Mouse (Mus musculus) embryonic stem cell, embryonic (primary cell): ENCODE data around the gene P2rx4.

Experiments used
- CTCF ChIA-PET, 4 experiments: fragments of 300-600 bp in 2 of 4; fragments of 350-600 bp in 2 of 4; sonication (Branson Sonifier 250); formaldehyde crosslinking; loops; one replicate each; lab custom pipeline; 2022; ENCODE audit warnings: inconsistent platforms in 2 of 4; lab: Charles Lee
- POLR2A ChIA-PET, 4 experiments: fragments of 300-600 bp in 2 of 4; fragments of 350-600 bp in 2 of 4; sonication (Branson Sonifier 250); formaldehyde crosslinking; loops; one replicate each; lab custom pipeline; 2022; ENCODE audit warnings: antibody characterized with exemption in 4 of 4, inconsistent platforms in 1 of 4; lab: Charles Lee

The P2rx4 gene

DNA sequence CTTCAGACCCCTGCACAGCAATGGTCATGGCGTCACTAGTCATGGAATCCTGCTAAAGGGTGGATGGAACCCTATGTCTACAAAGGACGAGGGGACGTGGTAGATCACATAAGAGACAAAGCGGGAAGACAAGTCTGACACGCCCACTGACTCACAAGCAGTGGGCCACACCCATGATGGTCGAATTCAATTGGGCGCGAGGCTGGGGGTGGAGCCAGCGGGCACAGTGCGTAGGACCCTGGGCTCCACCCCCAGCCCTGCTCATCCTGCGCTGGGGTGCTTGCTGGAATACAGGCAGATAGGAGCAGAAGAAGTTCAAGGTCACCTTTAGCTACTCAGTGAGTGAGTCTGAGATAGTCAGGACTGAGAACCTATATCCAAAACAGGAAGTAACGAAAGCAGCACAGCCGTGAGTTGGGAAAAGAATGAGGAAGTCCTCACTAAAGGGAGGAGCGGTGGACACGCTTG, 61.8 kb downstream of the P2rx4 start:
- CTCF ChIA-PET = interaction anchor here in 2 of 4 experiments (0.6 to 1.4 kb wide), 5 partner anchors 13 to 280 kb away, joined by 3 to 4 read pairs (median 4); partner anchors contain the start of gene Orai1 (in 1 of the 2)
- POLR2A ChIA-PET = interaction anchor here in 3 of 4 experiments (0.6 to 3.9 kb wide), 27 partner anchors 8 to 415 kb away, joined by 3 to 16 read pairs (median 4); partner anchors contain the start of genes Anapc5 (in 2 of the 3), Orai1 (in 1 of the 3), Rad9b (in 1 of the 3) and Vps29 (in 1 of the 3)

GRCm38 (mm10) chr5:122770304-122770703, 63.0 kb downstream of the P2rx4 start:
- CTCF ChIA-PET = interaction anchor here in 3 of 4 experiments (0.6 to 1.7 kb wide), 6 partner anchors 8 to 482 kb away, joined by 3 to 6 read pairs (median 4); partner anchors contain the start of gene Wdr66 (in 1 of the 3)
- POLR2A ChIA-PET = interaction anchor here in 3 of 4 experiments (0.6 to 3.9 kb wide), 24 partner anchors 9 to 416 kb away, joined by 3 to 16 read pairs (median 4); partner anchors contain the start of genes P2rx4 (in 1 of the 3), Rad9b (in 1 of the 3), Rnf34 (in 1 of the 3) and Vps29 (in 1 of the 3)

- CTCF ChIA-PET = interaction anchor here in 3 of 4 experiments (0.6 to 1.7 kb wide), 5 partner anchors 9 to 261 kb away, joined by 3 to 6 read pairs (median 3); no protein-coding TSS in a partner anchor
These were observed 63.5 kb downstream of the P2rx4 start for GRCm38 (mm10) chr5:122770806-122771261.

DNA sequence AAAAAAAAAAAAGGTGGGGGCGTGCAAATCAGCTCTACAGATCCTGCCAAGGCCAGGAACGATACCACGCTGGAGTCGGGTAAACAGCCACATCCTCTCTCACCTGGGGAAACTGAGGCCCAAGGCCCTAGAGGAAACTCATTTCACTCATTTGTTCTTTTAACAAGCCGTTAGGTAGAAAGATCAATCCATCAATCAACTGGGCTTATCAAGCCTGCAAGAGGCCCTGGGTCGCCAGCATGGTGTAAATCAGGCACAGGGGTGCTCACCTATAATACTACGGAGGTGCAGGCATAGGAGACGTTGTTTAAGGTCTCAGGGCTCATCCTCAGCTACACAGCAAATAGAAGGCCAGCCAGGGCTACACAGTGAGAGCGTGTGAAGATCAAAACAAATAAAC, 64.1 kb downstream of the P2rx4 start:
- CTCF ChIA-PET = interaction anchor here in 3 of 4 experiments (0.6 to 1.7 kb wide), 8 partner anchors 7 to 356 kb away, joined by 3 to 8 read pairs (median 4); no protein-coding TSS in a partner anchor
- POLR2A ChIA-PET = interaction anchor here (0.6 to 3.9 kb wide), 19 partner anchors 9 to 1662 kb away, joined by 3 to 16 read pairs (median 4); partner anchors contain the start of genes P2rx4 (in 1 of the 4) and Rnf34 (in 1 of the 4)

More at GRCm38 (mm10) chr5:122770806-122771261, 63.5 kb downstream of the P2rx4 start:
- POLR2A ChIA-PET = interaction anchor here in 3 of 4 experiments (0.6 to 3.9 kb wide), 23 partner anchors 9 to 350 kb away, joined by 3 to 16 read pairs (median 4); partner anchors contain the start of genes P2rx4 (in 1 of the 3) and Rnf34 (in 1 of the 3)

DNA sequence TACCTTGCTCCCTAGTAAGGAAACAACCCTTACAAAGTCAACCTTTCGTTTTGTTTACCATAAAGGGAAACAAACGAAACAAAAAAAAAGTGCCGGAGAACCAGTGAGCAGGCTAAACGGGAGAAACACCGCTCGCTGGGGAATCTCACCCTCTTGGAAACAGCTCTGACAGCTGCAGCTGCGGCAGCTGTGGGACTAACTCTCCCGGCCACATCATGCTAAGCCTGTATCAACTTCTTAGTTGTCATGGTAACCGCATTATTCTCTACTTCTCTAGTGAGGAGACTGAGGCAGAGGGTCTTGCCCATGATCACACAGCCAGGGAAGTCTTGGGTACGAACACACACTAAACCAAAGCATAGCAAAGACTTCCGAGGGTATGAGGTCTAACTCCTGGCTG, 66.4 kb downstream of the P2rx4 start:
- CTCF ChIA-PET = interaction anchor here in 1 of 4 experiments (0.6 kb wide), 1 partner anchor 291 kb away, joined by 5 read pairs; no protein-coding TSS in a partner anchor
- POLR2A ChIA-PET = interaction anchor here in 3 of 4 experiments (0.6 to 1.2 kb wide), 4 partner anchors 9 to 976 kb away, joined by 3 to 4 read pairs (median 3); partner anchors contain the start of genes Kntc1 (in 1 of the 3) and Rsrc2 (in 1 of the 3)

GRCm38 (mm10) chr5:122774743-122775611, 67.6 kb downstream of the P2rx4 start:
- ChIA-PET POLR2A (interaction anchor here in 1 of 4 experiments (0.6 to 1.0 kb wide), 6 partner anchors 10 to 627 kb away, joined by 3 to 6 read pairs (median 4); no protein-coding TSS in a partner anchor), CTCF (interaction anchor here in 2 of 4 experiments (0.5 to 0.6 kb wide), 4 partner anchors 11 to 231 kb away, joined by 3 to 6 read pairs (median 4); no protein-coding TSS in a partner anchor)

DNA sequence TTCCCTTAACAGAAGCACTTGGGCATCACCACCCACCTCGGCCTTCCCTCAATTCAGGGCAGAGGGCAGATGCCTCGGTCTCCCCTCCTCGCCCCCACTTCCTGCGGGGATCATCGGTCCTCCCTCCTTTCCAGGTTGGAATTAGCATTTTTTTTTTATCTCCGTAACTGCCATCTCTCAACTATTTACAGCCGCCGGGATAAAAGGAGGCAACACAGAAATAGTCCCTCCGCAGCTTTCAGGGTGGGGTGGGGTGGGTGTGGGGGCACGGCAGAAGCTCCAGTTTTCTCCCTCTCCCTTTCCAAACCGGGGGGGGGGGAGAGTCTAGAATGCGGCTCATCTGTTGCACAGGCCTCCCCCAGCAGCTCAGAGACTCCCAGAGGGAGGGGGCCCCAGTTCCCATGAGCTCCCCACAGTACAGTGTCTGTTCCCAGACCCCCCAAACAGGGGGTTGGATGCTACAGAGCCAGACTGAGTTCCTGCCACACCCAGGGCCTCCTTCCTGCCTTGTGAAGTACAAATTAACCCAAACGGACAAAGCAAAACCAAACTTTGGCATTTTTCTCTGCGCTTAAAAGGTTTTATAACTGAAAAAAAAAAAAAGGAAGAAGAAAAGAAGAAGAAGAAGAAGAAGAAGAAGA, 68.4 kb downstream of the P2rx4 start:
- POLR2A ChIA-PET = interaction anchor here in 1 of 4 experiments (0.6 to 1.0 kb wide), 6 partner anchors 9 to 628 kb away, joined by 3 to 6 read pairs (median 4); no protein-coding TSS in a partner anchor
- CTCF ChIA-PET = interaction anchor here in 2 of 4 experiments (0.5 to 0.6 kb wide), 3 partner anchors 12 to 231 kb away, joined by 3 to 6 read pairs (median 4); no protein-coding TSS in a partner anchor

- ChIA-PET POLR2A (interaction anchor here in 3 of 4 experiments (0.7 to 1.9 kb wide), 4 partner anchors 8 to 99 kb away, joined by 3 to 6 read pairs (median 4); partner anchors contain the start of gene Anapc5 (in 1 of the 3)), CTCF (no interaction called here)
These were observed 70.0 kb downstream of the P2rx4 start for GRCm38 (mm10) chr5:122777322-122777721.

DNA sequence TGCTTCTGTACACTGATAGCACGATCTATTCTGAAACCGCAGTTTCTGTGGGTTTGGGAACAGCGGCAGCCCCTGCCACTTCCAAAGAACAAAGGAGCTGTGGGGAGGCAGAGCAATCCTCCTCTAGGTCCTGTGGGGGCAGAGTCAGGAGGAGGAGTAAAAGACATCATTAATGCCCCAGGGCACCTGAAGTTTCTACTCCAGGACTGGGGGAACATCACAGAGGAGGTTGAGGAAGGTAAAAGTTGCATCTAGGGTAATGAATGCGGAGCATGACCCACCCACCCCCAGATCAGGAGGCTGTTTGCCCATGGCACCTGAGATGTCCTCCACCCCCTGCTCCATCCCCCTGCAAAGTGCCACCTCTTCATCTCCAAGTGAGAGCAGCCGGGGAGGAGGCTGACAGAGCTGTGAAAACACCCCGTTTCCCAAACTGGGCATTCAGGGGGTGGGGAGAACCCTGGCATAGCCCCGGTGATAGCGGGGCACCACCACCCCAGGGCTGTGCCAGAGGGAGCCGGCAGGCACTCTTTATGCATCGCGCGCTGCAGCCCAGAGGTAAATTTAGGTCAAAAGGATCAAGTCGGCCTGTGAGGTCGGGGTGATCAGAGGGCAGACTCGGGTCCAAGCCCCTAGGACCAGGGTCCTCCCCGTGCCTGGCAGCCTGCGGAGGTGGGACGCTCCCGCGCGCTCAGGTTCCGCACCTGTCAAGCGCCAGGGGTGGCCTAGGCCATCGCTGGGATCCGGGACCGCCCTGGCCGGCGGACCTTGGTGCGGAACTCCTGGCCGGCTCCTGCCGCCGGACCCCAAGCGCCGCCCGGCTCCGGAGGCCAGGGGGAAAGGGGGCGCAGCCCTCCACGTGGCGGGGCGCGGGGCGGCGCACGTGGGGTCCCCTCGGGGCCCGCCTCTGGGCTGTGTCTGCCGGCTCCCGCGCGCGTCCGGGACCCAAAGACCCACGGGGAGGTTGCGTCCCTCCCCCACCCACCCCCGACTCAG, 71.2 kb downstream of the P2rx4 start:
- CTCF ChIA-PET = interaction anchor here in 1 of 4 experiments (1.0 kb wide), 1 partner anchor 14 kb away, joined by 4 read pairs; no protein-coding TSS in a partner anchor
- POLR2A ChIA-PET = interaction anchor here in 3 of 4 experiments (0.6 to 1.9 kb wide), 7 partner anchors 8 to 842 kb away, joined by 3 to 6 read pairs (median 4); partner anchors contain the start of gene Anapc5 (in 1 of the 3)
